Mouse (Mus musculus): ENCODE results near the gene Rinl.

DNA sequence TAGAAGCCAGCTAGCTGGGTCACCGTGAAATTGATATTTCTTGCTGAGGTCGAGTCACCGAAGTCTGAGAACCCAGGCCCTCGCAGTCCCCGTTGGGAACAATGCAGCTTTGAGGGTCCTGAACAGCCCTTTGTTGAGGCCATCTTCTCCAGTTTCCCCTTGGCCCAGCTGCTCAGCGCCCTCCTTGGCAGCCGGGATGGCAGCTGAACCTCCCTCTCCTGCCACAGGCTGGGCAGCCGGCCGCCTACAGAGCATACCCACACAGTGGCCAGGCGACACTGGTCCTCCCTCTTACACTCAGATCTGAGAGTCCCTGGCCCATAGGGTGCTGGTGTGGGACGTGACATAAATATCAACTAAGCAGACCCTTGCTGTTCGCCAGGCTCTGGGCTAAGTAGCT is 14.6 kb upstream of the Rinl start:
- no peak for TF ChIP-seq CTCF (IDR thresholded peaks at IDR 0.05; ENCODE audit: borderline replicate concordance, extremely low read depth, insufficient read depth, insufficient read length)
- no peak for TF ChIP-seq POLR2A (IDR thresholded peaks at IDR 0.05; ENCODE audit: borderline replicate concordance, extremely low read depth, insufficient read depth, insufficient read length, poor library complexity, severe bottlenecking)
